Mouse (Mus musculus) layer of hippocampus, postnatal 10 days (tissue): ENCODE data around the gene Olfr1360. TPM values are rescaled to one million over a fixed set of nuclear protein-coding genes. Genes with fewer than 3 reads are reported as not detected.

Source experiments
- DNase-seq, 2 experiments: peaks; one replicate each; pipeline ENCODE4 v3.0.0; 2021; ENCODE audit warnings: low spot score in 2 of 2
- microRNA-seq, 2 experiments: library from miRNA; unstranded; fragments of <30 nt; microRNA quantifications; one replicate each; pipeline ENCODE4 v1.2.0; 2021
- total RNA-seq, 2 experiments: library from RNA; stranded (reverse); gene quantifications; 2 replicates each; pipeline ENCODE4 v1.2.3; 2021

Olfr1360 gene
- total RNA-seq, 2 experiments from 2014 or later, result not detected

DNA sequence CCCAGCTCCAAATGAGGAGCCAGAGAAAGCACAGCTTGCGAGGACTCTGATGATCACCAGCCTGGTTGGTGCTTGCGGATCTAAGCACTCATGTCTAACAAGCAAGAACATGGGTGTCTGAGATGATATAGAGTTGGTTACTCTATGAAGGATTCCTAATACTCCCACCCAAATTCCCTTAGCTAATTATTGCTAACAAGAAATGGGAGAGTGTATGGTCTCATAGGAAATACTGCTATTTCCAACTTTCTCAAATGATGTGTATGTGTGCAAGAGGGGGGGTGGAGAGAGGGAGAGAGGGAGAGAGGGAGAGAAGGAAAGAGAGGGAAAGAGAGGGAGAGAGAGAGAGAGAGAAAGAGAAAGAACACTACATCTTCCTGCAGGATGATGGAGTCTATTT, 13.9 kb downstream of the Olfr1360 start, which contains the start of gene Olfr1361:
TSS of gene Olfr1361 (minus strand) at position 101 of the 400 bp plus-strand sequence.
- no peak for DNase-seq

DNA sequence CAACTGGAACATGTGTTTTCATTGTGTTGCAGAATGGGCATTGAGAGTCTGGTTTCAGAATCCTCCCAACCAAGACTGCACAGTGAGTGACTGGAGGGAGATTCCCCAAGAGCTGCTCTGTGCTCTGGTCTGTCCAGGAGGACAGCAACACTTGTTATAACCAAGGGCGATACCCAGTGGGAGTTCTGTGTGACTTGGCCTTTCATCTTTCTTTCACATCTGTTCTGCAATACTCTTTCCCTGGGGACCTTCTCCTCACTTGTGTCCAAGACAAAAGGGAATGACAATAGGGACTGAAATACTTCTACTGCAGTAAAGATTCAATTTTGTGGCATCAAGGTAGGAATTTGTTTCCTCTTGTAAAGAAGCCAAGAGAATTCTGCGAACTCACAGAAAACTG, 34.8 kb downstream of the Olfr1360 start, which contains the start of gene Olfr11:
TSS of gene Olfr11 (minus strand) at position 101 of the 400 bp plus-strand sequence.
- no peak for DNase-seq

Small RNAs within 50 kb of the gene (microRNA-seq; reads per million reads assigned to microRNA genes)
- gene Gm44357, result 0 reads per million in 2 experiments
- 0 reads per million in 2 experiments for gene Gm44367

Other genes starting within 250 kb of the Olfr1360 start
- gene Pgbd1, start 236.3 kb downstream of the Olfr1360 start, total RNA-seq, result 1 to 10 TPM; 1.4 to 1.7 TPM
- 10 to 100 TPM; 26.9 to 29.4 TPM for gene Zscan26, start 223.7 kb downstream of the Olfr1360 start, total RNA-seq
- 1 to 10 TPM; 1.0 to 1.2 TPM for gene Nkapl, start 208.9 kb downstream of the Olfr1360 start, total RNA-seq
- gene Zkscan4, start 198.5 kb downstream of the Olfr1360 start, total RNA-seq, result 1 to 10 TPM; 6.6 to 7.9 TPM
- not detected for gene Gm10065, start 198.0 kb downstream of the Olfr1360 start, total RNA-seq
- 10 to 100 TPM; 16.0 to 17.7 TPM for gene AK157302, start 182.2 kb downstream of the Olfr1360 start, total RNA-seq
- gene Gm11273, start 176.0 kb downstream of the Olfr1360 start, total RNA-seq, result 10 to 100 TPM; 48.8 to 72.4 TPM
- 10 to 100 TPM; 12.9 to 15.9 TPM for gene Zkscan8, start 146.3 kb downstream of the Olfr1360 start, total RNA-seq
- not detected for gene Olfr1366, start 134.6 kb downstream of the Olfr1360 start, total RNA-seq
- gene Olfr1535, start 117.5 kb downstream of the Olfr1360 start, total RNA-seq, result not detected
- gene Olfr1364, start 95.6 kb downstream of the Olfr1360 start, total RNA-seq, result not detected
- not detected for gene Olfr1362, start 63.4 kb downstream of the Olfr1360 start, total RNA-seq
- gene Olfr11, start 34.9 kb downstream of the Olfr1360 start, total RNA-seq, result not detected
- not detected for gene Olfr1361, start 14.0 kb downstream of the Olfr1360 start, total RNA-seq
- gene Olfr1359, start 20.7 kb upstream of the Olfr1360 start, total RNA-seq, result not detected
- gene Hist1h2bl, start 38.7 kb upstream of the Olfr1360 start, total RNA-seq, result 10 to 100 TPM; 55.7 to 83.1 TPM
- gene Hist1h2ai, start 39.0 kb upstream of the Olfr1360 start, total RNA-seq, result 10 to 100 TPM; 69.8 to 77.4 TPM
- 100 to 1,000 TPM; 100 to 141 TPM for gene Hist1h3h, start 40.3 kb upstream of the Olfr1360 start, total RNA-seq
- gene Hist1h2bm, start 44.6 kb upstream of the Olfr1360 start, total RNA-seq, result 10 to 100 TPM; 17.6 to 20.3 TPM
- 10 to 100 TPM; 22.7 to 23.3 TPM for gene Hist1h4j, start 57.7 kb upstream of the Olfr1360 start, total RNA-seq
- gene Hist1h4k, start 73.1 kb upstream of the Olfr1360 start, total RNA-seq, result 100 to 1,000 TPM; 312 to 419 TPM
- 10 to 100 TPM; 27.8 to 28.5 TPM for gene Hist1h2ak, start 76.4 kb upstream of the Olfr1360 start, total RNA-seq
- gene Hist1h2bn, start 76.7 kb upstream of the Olfr1360 start, total RNA-seq, result 10 to 100 TPM; 26.0 to 38.7 TPM
- gene Hist1h1b, start 103.2 kb upstream of the Olfr1360 start, total RNA-seq, result 10 to 100 TPM; 33.1 to 44.1 TPM
- 100 to 1,000 TPM in 1 of 2 experiments, 10 to 100 TPM in 1; 85.1 to 110 TPM for gene Hist1h3i, start 106.0 kb upstream of the Olfr1360 start, total RNA-seq
- 10 to 100 TPM; 11.0 to 16.4 TPM for gene Hist1h2an, start 109.8 kb upstream of the Olfr1360 start, total RNA-seq
- gene Hist1h2bp, start 110.1 kb upstream of the Olfr1360 start, total RNA-seq, result 10 to 100 TPM; 22.4 to 23.5 TPM
- 10 to 100 TPM; 52.8 to 66.3 TPM for gene Hist1h2bq, start 132.8 kb upstream of the Olfr1360 start, total RNA-seq
- gene Hist1h2ao, start 133.1 kb upstream of the Olfr1360 start, total RNA-seq, result 10 to 100 TPM; 36.4 to 41.0 TPM
- gene Hist1h4m, start 134.3 kb upstream of the Olfr1360 start, total RNA-seq, result 100 to 1,000 TPM; 214 to 219 TPM
- 10 to 100 TPM; 22.0 to 32.1 TPM for gene Hist1h4n, start 154.8 kb upstream of the Olfr1360 start, total RNA-seq
- gene Hist1h2ap, start 156.1 kb upstream of the Olfr1360 start, total RNA-seq, result 10 to 100 TPM; 67.2 to 82.7 TPM
- gene Hist1h2br, start 156.3 kb upstream of the Olfr1360 start, total RNA-seq, result 10 to 100 TPM; 52.5 to 64.9 TPM